Mouse (Mus musculus): ENCODE data around the gene Zfp148. TPM values are rescaled to one million over a fixed set of nuclear protein-coding genes. Genes with fewer than 3 reads are reported as not detected.

Gene Zfp148
- polyA plus RNA-seq, 1 experiment from 2014 or later: 60.9 TPM

DNA sequence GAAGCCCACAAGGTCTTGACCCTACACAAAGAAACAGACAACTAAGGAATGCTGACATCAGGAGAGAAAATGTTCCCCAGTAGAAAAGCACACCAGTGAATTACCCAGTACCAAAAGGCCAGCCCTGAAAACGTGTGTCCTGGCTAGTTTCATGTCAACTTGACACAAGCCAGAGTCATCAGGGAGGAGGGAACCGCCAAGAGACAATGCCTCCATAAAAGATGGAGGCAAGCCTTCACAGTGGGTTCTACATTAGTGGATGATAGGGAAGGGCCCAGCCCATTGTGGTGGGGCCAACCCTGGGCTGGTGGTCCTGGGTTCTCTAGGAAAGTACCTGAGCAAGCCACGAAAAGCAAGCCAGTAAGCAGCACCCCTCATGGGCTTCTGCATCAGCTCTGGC, 34.3 kb upstream of the Zfp148 start:
- no peak for ATAC-seq (ENCODE audit: insufficient number of reproducible peaks, insufficient read depth, low FRiP score, low TSS enrichment, low read depth)
- WGBS: 26% methylated on average over 3 of the region's 3 CpGs

GRCm38 (mm10) chr16:33347134-33347533, 33.5 kb upstream of the Zfp148 start:
- no peak overlapping the region for H3K27ac ChIP-seq
- H3K9me3 ChIP-seq: no peaks in the 10 kb centered on the region
- H3K36me3 ChIP-seq: no peaks in the 10 kb centered on the region
- H3K27me3 ChIP-seq: no peaks in the 10 kb centered on the region
- H3K9ac ChIP-seq (replicated peaks): no peak overlapping the region
- ATAC-seq (ENCODE audit: insufficient number of reproducible peaks, insufficient read depth, low FRiP score, low TSS enrichment, low read depth): no peak
- 0 out of 2 replicates have a peak, but pooled peaks cover 4% of the 10 kb centered on the region for H3K4me1 ChIP-seq (replicated peaks)
- 67% methylated on average over 5 of the region's 5 CpGs for WGBS
- no peak overlapping the region for H3K4me2 ChIP-seq
- no peak overlapping the region for H3K4me3 ChIP-seq (replicated peaks)

More for the DNA sequence above, 34.3 kb upstream of the Zfp148 start:
- Histone ChIP-seq H3K4me2 (no peak overlapping the region), H3K9me3 (no peaks in the 10 kb centered on the region), H3K27me3 (no peaks in the 10 kb centered on the region), H3K4me1 (replicated peaks) (0 out of 2 replicates have a peak, but pooled peaks cover 4% of the 10 kb centered on the region), H3K27ac (no peak overlapping the region), H3K4me3 (replicated peaks) (no peak overlapping the region), H3K36me3 (no peaks in the 10 kb centered on the region), H3K9ac (replicated peaks) (no peak overlapping the region)

GRCm38 (mm10) chr16:33357805-33358204, 22.8 kb upstream of the Zfp148 start:
- no peak for ATAC-seq (ENCODE audit: insufficient number of reproducible peaks, insufficient read depth, low FRiP score, low TSS enrichment, low read depth)
- H3K4me2 ChIP-seq: no peak overlapping the region
- no peak overlapping the region for H3K9ac ChIP-seq (replicated peaks)
- 60% methylated on average over 6 of the region's 6 CpGs for WGBS
- no peaks in the 10 kb centered on the region for H3K27me3 ChIP-seq
- H3K36me3 ChIP-seq: no peaks in the 10 kb centered on the region
- H3K9me3 ChIP-seq: no peaks in the 10 kb centered on the region
- no peaks in the 10 kb centered on the region for H3K4me1 ChIP-seq (replicated peaks)
- no peak overlapping the region for H3K4me3 ChIP-seq (replicated peaks)
- no peak overlapping the region for H3K27ac ChIP-seq

GRCm38 (mm10) chr16:33365772-33366171, 14.9 kb upstream of the Zfp148 start:
- Histone ChIP-seq H3K36me3 (no peaks in the 10 kb centered on the region), H3K4me2 (no peak overlapping the region), H3K4me3 (replicated peaks) (no peak overlapping the region), H3K9ac (replicated peaks) (no peak overlapping the region), H3K9me3 (no peaks in the 10 kb centered on the region), H3K4me1 (replicated peaks) (no peaks in the 10 kb centered on the region), H3K27me3 (no peaks in the 10 kb centered on the region), H3K27ac (no peak overlapping the region)
- ATAC-seq (ENCODE audit: insufficient number of reproducible peaks, insufficient read depth, low FRiP score, low TSS enrichment, low read depth): no peak
- WGBS: 85% methylated on average over 6 of the region's 6 CpGs

DNA sequence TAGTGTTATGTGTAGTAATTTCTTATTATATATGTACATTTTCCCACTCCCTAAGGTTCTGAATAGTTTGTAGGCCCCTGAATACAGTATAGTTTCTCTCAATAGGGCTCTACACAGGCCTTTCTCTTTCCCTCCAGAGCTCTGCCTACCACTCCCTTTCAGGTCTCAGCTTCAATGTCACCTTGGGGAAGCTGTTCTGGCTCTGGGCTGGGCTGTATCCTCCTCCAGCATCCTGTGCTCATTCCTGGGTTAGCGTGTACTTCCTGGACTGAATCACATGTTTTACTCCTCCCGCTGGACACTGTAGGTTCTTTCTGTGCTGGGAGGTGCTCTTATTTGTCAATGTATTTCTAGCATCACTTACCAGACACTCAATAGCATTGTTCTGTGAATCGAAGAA, 12.0 kb upstream of the Zfp148 start:
- Histone ChIP-seq H3K4me3 (replicated peaks) (no peak overlapping the region), H3K4me1 (replicated peaks) (no peaks in the 10 kb centered on the region), H3K36me3 (no peaks in the 10 kb centered on the region), H3K27me3 (no peaks in the 10 kb centered on the region), H3K27ac (no peak overlapping the region), H3K9me3 (no peaks in the 10 kb centered on the region), H3K4me2 (no peak overlapping the region), H3K9ac (replicated peaks) (no peak overlapping the region)
- ATAC-seq (ENCODE audit: insufficient number of reproducible peaks, insufficient read depth, low FRiP score, low TSS enrichment, low read depth): no peak
- 81% methylated on average over 3 of the region's 3 CpGs for WGBS

- Histone ChIP-seq H3K9me3 (no peaks in the 10 kb centered on the region), H3K4me1 (replicated peaks) (no peaks in the 10 kb centered on the region), H3K9ac (replicated peaks) (no peak overlapping the region), H3K36me3 (no peaks in the 10 kb centered on the region), H3K27ac (peak overlapping the region; percentile 12; the same call in 1 of the 2 replicates), H3K4me2 (no peak overlapping the region), H3K4me3 (replicated peaks) (no peak overlapping the region), H3K27me3 (no peaks in the 10 kb centered on the region)
- whole genome bisulfite sequencing: 44% methylated on average over 6 of the region's 6 CpGs
- ATAC-seq (ENCODE audit: insufficient number of reproducible peaks, insufficient read depth, low FRiP score, low TSS enrichment, low read depth): no peak
Observed at GRCm38 (mm10) chr16:33370836-33371235, 9.8 kb upstream of the Zfp148 start.

DNA sequence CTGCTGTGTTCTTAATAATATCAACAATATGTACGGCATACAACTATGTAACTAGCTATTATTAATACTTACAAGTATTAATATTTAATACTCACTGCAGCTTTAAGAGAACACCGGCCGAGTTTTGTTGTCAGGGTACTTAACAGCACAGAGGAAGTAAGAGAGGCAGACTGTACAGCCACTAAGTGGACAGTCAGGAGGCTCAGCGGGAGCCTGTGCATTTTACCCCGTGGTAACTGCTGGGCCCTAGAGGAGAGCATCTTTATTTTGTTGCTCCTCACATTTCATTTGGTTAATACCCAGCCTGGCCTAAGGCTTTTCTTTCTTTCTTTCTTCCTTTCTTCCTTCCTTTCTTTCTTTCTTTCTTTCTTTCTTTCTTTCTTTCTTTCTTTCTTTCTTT, 8.0 kb upstream of the Zfp148 start:
- no peak for ATAC-seq (ENCODE audit: insufficient number of reproducible peaks, insufficient read depth, low FRiP score, low TSS enrichment, low read depth)
- H3K27ac ChIP-seq: no peak overlapping the region
- H3K27me3 ChIP-seq: no peaks in the 10 kb centered on the region

DNA sequence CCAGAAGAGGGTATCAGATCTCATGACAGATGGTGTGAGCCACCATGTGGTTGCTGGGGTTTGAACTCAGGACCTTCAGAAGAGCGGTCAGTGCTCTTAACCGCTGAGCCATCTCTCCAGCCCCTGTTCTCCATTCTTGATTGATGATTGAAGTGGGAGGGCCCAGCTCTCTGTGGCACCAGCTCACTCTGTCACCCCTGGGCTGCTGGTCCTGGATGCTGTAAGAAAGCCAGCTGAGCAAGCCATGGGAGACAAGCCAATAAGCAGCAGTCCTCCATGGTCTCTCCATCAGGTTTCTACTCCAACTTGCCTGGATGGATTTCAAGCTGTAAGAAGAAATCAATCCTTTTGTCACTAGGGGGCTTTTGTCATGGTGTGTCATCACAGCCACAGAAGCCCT, 7.3 kb upstream of the Zfp148 start:
- no peak overlapping the region for H3K9ac ChIP-seq (replicated peaks)
- no peak overlapping the region for H3K27ac ChIP-seq
- H3K9me3 ChIP-seq: no peaks in the 10 kb centered on the region
- no peaks in the 10 kb centered on the region for H3K27me3 ChIP-seq
- no peak overlapping the region for H3K4me2 ChIP-seq
- no peaks in the 10 kb centered on the region for H3K4me1 ChIP-seq (replicated peaks)
- no peak for ATAC-seq (ENCODE audit: insufficient number of reproducible peaks, insufficient read depth, low FRiP score, low TSS enrichment, low read depth)
- H3K36me3 ChIP-seq: no peaks in the 10 kb centered on the region
- WGBS: 90% methylated on average over 2 of the region's 2 CpGs
- H3K4me3 ChIP-seq (replicated peaks): no peak overlapping the region

More for the DNA sequence above, 8.0 kb upstream of the Zfp148 start:
- no peak overlapping the region for H3K4me3 ChIP-seq (replicated peaks)
- 79% methylated on average over 5 of the region's 5 CpGs for WGBS
- H3K9me3 ChIP-seq: no peaks in the 10 kb centered on the region
- no peaks in the 10 kb centered on the region for H3K4me1 ChIP-seq (replicated peaks)
- no peak overlapping the region for H3K9ac ChIP-seq (replicated peaks)
- no peak overlapping the region for H3K4me2 ChIP-seq
- no peaks in the 10 kb centered on the region for H3K36me3 ChIP-seq

GRCm38 (mm10) chr16:33376266-33376665, 4.4 kb upstream of the Zfp148 start:
- ATAC-seq (ENCODE audit: insufficient number of reproducible peaks, insufficient read depth, low FRiP score, low TSS enrichment, low read depth): no peak
- no peaks in the 10 kb centered on the region for H3K36me3 ChIP-seq
- H3K27ac ChIP-seq: no peak overlapping the region
- H3K4me1 ChIP-seq (replicated peaks): peaks cover 6% of the 10 kb centered on the region
- no peak overlapping the region for H3K4me3 ChIP-seq (replicated peaks)
- no peak overlapping the region for H3K4me2 ChIP-seq
- WGBS: 79% methylated on average over 5 of the region's 5 CpGs
- no peak overlapping the region for H3K9ac ChIP-seq (replicated peaks)
- no peaks in the 10 kb centered on the region for H3K27me3 ChIP-seq
- H3K9me3 ChIP-seq: no peaks in the 10 kb centered on the region

- ATAC-seq (ENCODE audit: insufficient number of reproducible peaks, insufficient read depth, low FRiP score, low TSS enrichment, low read depth): no peak
- H3K36me3 ChIP-seq: peaks cover 5% of the 10 kb centered on the region; the same call in 1 of the 2 replicates
- 74% methylated on average over 6 of the region's 6 CpGs for WGBS
Observed at GRCm38 (mm10) chr16:33379219-33379943, 1.3 kb upstream of the Zfp148 start.

GRCm38 (mm10) chr16:33380882-33381613, 412 bp downstream of the Zfp148 start:
- H3K4me2 ChIP-seq: peak overlapping the region; percentile 90
- H3K9ac ChIP-seq (replicated peaks): peak overlapping the region; percentile 97
- H3K9me3 ChIP-seq: no peaks in the 10 kb centered on the region
- H3K4me3 ChIP-seq (replicated peaks): peak overlapping the region; percentile 92
- peaks cover 5% of the 10 kb centered on the region; the same call in 1 of the 2 replicates for H3K36me3 ChIP-seq
- under 1% methylated on average over 45 of the region's 80 CpGs for WGBS
- peak; percentile 66 for ATAC-seq (ENCODE audit: insufficient number of reproducible peaks, insufficient read depth, low FRiP score, low TSS enrichment, low read depth)
- no peaks in the 10 kb centered on the region for H3K27me3 ChIP-seq
- H3K27ac ChIP-seq: peak overlapping the region; percentile 96
- H3K4me1 ChIP-seq (replicated peaks): peaks cover 16% of the 10 kb centered on the region

More at GRCm38 (mm10) chr16:33379219-33379943, 1.3 kb upstream of the Zfp148 start:
- no peaks in the 10 kb centered on the region for H3K27me3 ChIP-seq
- peak overlapping the region; percentile 96; the same call in 1 of the 2 replicates for H3K27ac ChIP-seq
- peaks cover 16% of the 10 kb centered on the region for H3K4me1 ChIP-seq (replicated peaks)
- H3K4me2 ChIP-seq: peak overlapping the region; percentile 90
- H3K4me3 ChIP-seq (replicated peaks): peak overlapping the region; percentile 92
- peak overlapping the region; percentile 97 for H3K9ac ChIP-seq (replicated peaks)
- H3K9me3 ChIP-seq: no peaks in the 10 kb centered on the region

All from limb, embryonic 12.5 days (tissue).